Mouse (Mus musculus): ENCODE measurements around the gene Cntrl.

- no peak for TF ChIP-seq POLR2A (IDR thresholded peaks at IDR 0.05; ENCODE audit: control insufficient read depth, low read depth, low read length)
- TF ChIP-seq CTCF (IDR thresholded peaks at IDR 0.05; ENCODE audit: control insufficient read depth, insufficient read depth, insufficient replicate concordance, low read depth, low read length) = no peak
These were observed 7.8 kb upstream of the Cntrl start, which contains the start of gene AI182371 for GRCm38 (mm10) chr2:35101443-35101842.

Data from testis, adult 2 months (tissue).